Mouse (Mus musculus) layer of hippocampus, adult 9-11 months (tissue): ENCODE results near the gene Tex21.
"Not testable (repeated sequence)": the region's sequence is repeated elsewhere in the genome, so short reads cannot be mapped to it uniquely, and the experiment has no call there.

Source experiments
- DNase-seq: peaks from one replicate; pipeline ENCODE4 v3.0.0; 2022

The Tex21 gene

DNA sequence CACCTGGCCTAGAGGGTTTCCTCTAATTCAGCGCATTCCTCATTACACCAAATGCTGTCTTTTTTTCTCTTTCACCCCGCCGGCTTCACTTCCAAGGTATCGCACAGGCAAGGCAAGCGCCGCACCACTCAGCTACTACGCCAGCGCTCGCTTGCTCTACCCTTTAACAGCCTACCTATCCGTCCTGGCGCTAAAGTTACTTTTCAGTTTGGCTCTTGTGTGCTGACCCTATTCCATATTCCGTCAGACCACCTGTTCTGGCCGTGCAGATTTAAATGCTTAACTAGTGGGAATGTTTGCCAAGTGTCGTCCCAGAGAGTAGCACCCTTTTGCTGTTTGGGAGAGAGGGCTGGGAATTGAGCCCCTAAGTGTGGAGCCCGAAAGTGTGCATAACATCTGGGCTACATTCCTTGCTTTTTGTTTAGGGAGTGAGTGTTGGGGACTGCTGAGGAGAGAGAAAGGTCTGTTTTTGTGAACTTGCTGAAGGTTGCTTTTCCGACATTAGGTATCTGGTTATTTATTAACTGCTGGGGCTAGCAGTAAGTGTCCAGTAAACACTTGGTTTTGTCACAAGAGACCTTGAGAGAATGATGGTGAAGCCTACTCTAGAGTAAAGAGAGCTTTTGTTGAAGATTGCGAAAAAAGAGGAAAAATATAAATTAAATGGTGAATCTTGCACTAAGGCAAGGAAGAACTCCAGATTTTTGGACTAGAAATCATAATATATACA, 9.7 kb upstream of the Tex21 start:
- no peak for DNase-seq

DNA sequence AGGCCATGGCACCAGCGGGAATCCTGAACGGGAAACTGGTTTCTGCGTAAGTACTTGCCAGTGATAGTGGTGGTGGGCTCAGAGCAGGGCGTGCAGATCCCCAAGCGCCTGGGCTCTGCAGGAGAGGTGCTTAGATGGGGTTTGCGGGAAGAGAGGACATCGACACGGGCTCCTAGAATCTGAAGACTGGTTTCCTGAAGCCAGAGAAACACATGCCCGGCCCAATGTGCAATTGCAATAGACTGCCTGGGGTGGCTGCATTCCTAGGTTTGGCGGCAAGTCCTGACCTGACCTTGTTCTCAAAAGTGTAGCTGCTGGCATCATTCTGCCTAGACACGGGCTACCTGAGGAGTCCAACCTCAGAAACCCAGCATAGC, 8.9 kb upstream of the Tex21 start:
- DNase-seq: no peak

DNA sequence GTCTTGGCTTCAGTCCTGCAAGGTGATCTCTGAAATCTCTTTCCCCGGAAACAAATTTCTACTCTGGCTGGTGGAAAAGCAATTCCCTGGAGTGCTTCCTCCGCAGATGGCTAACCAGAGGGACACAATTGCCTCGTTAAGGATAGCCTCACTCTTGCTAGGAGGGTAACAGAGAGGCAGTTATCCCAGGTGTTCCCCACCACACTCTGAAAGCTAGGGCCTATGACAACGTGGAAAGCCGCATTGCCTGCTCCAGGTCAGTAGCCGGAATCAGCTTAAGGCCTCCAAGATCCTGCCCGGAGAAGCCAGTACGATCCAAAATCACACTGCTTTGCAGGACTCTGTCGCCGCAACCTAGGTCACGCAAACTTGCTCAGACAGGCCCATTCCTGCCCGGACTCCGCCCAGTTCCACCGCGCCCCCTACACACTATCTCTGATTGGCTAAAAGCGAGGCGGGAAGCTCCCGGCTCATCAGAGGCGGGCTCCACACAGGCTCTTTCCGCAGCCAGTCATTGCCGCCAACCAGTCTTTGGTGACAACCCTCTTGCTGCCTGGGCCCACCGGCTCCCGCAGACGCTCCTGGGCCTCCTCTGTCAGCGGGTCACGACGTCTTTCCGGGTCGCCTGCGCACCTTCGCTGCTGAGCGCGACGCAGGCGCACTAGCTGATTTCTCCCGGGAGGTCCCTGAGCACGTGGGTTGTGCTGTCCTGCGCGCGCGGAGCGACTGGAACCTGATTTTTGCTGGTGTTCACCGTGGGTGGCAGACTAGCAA, 8.4 kb upstream of the Tex21 start, which contains the start of gene Mthfd1:
Gene Mthfd1 (plus strand): TSS at position 574 of the 774 bp plus-strand sequence.
- peak; percentile 98 for DNase-seq

DNA sequence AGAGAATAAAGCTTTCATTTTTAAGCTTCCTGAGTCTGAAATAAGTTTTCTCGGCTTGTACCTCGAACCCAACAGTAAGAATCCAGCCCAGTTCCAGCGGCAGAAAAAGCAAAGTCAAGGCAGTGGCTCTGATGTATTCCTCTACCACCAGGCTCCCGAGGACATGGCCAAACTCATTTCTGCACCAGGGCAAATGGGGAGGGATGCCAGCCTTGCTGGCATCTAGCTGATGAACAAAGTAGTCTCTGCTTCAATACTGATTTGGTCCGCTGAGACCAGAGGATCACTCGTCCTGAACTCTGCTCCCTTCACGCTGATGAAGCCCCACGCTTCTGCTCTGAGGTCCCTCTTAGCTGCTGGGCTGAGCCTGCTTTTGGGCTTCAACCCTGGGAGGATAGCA, 7.4 kb upstream of the Tex21 start:
- DNase-seq: no peak

DNA sequence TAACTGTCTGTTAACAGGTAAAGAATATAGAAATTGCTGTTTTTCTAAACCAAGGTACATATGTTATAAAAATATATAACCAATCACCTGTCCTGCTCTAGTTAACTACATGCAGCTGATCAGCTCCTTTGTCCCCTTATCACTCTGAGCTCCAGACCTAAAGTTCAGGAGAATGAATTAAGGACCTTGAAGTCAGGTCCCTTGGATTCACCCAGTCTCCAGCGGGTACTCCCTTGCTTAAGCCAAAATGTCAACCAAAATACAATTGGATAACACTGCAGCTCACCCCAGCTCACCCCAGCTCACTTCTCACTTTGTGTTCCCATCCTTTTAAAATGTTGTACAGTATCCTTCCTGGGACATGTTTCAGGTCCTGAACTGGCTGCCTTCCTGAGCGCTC, 7.0 kb upstream of the Tex21 start:
- DNase-seq: no peak

DNA sequence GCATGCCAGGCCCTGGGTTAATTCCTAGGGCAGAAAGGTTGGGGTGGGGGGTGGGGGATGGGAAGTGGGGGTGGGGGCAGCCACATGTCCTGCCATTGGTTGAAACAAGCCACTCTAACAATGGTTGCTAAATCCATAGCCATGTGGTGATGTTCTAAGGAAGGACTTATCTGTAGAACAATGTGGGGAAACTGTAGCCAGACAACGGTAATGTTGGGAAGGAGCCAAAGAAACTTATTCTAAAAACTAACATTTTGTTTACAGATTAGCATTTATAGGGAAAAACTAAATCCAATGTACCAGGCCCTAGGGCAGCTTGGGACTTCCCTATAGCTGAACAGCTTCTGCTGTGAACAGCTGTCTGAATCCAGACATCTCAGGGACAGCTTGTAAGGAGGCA, 6.5 kb upstream of the Tex21 start:
- DNase-seq: no peak

DNA sequence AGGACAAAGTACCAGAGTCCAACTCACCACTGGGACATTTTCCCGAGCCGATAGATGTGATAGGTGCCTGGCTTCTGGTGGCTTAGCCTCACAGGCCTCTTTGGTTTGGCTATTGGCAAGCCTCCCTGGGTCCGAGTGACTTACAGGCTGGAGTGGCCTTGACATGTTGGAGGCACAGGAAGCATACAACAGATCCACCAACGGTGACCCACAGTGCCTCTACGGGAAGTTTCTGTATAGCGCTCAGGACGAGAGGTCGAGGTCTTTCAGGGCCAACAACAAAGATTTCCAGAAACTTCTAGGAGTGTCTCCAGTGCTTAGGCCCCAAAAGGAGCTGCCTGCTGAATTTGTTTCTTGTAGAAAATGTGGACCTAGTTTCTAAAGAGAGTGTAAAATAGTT, 1.6 kb downstream of the Tex21 start:
- no peak for DNase-seq

DNA sequence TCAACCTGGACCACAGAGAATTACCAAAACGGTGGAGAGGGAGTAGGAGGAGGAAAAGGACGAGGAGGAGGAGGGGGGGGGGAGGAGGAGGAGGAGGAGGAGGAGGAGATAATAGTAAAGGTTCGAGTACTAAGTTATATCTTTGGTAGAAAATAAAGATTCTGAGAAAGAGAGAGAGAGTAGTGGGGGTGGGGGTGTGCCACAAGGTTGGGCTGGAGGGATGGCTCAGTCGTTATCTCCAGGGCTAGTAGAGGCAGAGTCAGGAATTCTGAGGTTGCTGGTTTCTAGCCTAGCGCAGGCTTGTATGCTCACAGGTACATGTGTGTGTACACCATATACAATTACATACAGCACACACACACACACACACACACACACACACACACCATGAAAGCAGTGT, 4.7 kb downstream of the Tex21 start:
- no peak for DNase-seq

DNA sequence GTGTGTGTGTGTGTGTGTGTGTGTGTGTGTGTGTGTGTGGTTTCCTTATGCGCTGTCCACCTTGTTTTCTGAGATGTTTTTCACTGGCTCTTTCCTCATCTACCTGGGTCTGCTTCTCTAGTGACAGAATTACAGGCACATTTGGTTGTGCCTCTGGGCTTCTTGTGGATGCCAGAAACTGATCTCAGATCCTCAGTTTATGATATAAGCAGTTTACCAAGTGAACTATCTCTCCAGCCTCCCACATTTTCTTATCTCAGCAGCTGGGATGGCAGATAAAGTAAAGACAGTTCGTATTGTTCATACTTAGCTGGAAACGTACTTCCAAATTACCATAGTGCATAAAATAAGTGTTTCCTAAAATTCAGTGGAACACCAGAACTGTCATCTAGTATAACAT, 5.5 kb downstream of the Tex21 start:
- no peak for DNase-seq

DNA sequence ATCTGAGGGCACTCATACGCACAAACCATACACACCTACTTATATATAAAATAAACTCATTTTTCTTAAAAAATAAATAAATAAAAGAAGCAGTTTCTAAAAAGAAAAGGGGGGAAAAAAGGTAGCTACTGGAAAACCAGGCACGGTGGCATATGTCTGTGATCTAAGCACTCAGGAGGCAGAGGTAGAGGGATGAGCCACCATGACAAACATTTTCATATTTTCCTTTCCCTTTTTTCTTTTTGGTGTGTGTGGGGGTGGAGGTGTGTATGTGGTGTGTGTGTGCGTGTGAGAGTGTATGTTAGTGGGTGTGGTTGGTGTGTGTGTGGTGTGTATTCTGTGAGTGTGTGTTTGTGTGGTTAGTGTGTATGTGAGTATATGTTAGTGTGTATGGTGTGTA, 5.9 kb downstream of the Tex21 start:
- DNase-seq: no peak

DNA sequence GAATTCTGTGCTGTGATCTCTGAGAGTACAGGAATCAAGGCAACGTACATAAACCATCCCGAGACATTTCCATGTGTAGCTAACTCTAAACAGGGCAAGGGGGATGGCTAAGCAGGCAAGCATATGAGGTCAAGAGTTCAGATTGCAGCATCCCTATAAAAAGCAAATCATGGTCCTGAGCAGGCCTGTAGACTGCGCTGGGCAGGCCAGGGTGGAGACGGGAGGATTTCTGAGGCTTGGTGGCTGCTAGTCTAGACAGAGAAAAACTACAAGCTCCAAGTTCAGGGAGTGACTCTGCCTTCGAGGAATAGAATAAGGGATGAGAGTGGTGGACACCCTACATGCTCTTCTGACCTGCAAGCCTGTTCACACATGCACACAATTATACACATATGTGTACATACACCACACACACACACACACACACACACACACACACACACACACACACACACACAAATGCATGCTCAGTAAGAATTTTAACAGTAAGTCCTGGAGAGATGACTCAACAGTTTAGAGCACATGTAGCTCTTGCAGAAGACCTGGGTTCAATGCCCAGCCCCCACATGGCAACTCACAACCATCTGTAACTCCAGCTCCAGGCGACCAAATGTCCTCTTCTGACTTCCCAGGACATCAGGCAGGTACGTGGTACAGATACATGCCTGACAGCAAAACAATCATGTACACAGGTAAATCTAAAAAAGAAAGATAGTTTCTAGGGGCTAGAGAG, 6.5 kb downstream of the Tex21 start:
- DNase-seq: no peak

DNA sequence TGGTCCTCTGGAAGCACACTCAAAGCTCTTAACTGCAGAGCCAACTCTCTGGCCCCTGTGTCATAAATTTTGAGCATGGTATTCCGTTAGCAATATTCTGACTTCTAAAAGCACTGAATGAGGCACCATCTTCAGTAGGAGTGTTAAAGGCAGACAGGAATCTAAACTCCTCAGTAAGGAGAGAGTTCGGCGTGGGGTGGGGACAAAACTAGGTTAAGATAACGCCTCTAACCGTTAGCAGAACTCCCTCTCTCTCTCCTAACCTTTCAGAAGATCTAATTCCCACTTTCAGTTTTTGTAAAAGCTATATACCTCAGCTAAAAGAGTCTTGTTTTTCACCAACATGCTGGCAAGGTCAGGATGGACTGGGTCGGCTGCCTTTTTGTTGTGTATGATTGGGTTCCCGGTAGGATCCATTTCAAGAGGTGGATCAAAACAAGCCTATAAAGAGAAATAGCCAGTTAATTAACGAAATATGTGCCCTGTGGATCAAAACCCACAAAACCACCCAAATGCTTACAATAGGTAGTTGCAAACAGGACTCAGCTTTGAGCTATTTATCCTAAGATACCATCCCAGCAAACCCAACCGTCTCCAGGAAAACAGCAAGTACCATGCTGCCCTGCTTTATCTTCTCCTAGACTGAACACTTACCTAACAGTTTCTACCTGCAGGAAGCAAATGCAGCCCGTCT, 7.3 kb downstream of the Tex21 start:
- no peak for DNase-seq

DNA sequence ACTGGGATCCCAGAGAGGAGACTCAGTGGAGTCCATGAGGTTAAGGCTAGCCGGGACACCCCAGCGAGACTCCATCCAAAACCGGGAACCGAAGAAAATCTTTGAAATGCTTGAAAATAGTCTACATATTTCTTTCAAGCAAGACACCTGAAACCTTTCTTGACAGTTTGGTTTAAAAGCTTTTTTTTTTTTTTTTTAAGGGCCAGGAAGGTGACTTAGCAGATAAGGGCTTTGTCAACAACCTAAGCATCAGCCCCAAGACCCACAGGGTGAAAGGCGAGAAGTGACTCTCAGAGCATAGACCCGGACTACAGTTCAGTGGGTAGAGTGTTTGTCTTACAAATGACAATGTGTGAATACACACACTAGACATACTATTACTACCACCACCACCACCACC, 11.3 kb downstream of the Tex21 start:
- no peak for DNase-seq

DNA sequence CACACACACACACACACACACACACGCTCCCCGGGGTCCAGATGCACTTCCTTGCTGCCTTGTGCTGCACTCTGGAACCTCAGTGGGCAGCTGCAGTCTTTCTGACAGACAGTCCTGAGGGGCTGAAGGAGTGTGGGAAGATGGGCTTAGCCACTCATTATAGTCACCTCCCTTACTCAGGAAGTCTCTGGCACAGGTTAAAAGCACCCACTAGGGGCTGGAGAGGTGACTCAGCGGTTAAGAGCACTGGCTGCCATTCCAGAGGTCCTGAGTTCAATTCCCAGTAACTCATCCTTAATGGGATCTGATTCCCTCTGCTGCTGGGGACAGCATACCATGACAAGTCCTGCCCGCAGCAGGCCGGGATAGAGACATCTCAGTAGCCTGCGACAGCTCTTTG, 15.9 kb downstream of the Tex21 start:
- no peak for DNase-seq

DNA sequence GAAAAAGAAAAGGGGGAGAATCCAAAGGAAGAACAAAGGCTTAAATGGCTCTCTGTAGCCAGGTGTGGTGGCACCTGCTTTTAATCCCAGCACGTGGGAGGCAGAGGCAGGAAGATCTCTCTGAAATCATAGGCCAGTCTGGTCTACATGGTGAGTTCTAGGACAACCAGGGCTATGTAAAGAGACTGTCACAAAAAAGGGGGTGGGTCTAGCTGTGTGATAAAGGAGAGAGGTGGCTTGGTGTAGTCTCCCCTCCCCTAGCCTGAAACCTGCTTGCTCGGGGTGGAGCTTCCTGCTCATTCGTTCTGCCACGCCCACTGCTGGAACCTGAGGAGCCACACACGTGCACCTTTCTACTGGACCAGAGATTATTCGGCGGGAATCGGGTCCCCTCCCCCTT, 24.4 kb downstream of the Tex21 start:
- not testable (repeated sequence) for DNase-seq

DNA sequence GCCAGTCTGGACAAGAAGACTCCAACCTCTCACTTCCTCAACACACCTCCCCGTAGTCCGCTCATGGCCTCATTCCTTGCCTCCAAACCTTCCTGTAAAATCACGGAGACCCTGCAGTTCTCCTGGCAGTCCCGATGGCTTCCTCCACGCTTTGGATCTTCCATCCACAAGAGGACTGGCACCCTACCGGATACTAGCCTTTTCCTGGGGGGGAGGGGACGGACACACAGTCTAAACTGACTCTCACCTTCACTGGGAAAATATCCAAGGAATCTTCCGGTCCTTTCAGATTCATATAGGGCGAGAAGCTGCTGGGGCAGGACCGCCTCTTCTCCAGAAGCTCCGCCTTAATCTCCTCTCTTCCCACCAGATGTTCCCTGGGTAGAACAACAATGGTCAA, 29.8 kb downstream of the Tex21 start:
- no peak for DNase-seq

DNA sequence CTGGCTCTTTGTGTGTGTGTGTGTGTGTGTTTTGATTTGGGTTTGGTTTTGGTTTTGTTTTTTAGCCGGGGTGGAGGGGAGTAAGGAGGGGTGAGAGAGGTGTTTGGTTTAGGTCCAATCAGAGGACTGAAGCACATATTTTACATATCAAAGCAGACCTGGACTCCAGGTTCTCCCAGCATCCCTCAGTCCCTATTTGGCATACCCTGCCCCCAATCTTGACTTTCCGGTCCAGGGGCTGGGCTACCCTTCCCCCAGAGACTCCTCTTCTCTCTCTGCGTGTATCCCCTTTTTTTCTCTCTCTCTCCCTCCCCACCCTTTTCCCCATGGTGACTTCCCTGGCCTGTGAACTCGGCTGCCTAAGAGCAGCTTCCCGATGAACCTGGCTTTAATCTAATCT, 31.4 kb downstream of the Tex21 start:
- DNase-seq: no peak

DNA sequence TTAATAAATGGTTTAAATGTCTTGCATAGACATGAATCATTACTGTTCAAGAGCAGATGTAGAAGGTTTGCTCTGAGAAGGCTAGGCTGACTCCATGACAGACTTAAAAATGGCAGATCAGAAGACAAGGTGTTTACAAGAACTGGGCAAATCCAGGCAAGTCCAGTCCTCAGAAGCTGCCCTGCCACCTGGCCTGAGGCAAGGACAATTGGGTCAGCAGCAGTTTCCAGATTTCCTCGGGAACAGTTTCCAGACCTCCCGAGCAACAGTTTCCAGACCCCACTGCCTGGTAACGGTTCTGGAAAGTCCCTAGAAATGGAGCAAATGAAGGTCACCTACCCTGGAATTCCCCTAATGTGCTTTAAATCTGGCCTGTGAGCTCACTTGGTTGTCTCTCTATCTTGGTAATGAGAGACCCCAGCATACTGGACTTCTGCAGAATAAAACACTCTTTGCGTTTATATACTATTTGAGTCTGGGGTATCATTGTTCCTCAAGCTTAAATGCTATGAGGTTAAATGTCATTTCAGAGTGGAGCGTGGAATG, 37.0 kb downstream of the Tex21 start:
- DNase-seq: no peak

DNA sequence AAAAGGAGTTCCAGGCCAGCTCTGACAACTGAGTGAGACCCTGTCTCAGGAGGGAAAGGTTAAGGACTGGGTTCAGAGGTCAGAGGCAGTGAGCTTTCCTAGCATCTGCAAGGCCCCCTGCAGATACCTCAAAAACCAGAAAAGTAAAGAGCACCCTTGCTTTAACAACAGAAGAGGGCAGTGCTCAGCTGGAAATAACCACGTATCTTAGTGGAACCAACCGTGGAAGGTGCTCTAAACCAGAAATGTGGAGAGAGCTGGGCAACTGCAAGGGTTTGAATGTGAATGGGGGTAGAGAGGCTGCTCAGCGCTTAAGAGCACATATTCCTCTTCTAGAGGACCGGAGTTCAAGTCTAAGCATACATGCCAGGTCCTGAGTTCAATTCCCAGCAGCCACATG, 46.2 kb downstream of the Tex21 start:
- DNase-seq: no peak

DNA sequence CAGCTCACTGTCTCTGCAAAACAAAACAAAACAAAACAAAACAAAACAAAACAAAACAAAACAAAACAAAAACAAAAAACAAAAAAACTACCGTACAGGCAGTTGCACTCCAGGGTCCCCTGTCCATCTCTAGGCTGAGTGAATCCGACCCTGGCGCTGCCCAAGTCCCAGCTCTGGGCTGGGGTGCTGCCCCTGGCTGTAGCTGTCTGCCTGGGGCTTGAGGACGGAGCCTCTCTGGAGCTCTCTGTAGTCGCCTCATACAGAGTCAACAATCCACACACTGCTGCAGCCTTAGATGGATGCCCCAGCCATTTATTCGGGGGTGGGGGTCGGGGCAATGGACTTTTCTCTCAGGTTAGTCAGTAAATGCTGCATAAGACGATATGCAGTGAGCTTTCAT, 49.5 kb downstream of the Tex21 start:
- DNase-seq: no peak

DNA sequence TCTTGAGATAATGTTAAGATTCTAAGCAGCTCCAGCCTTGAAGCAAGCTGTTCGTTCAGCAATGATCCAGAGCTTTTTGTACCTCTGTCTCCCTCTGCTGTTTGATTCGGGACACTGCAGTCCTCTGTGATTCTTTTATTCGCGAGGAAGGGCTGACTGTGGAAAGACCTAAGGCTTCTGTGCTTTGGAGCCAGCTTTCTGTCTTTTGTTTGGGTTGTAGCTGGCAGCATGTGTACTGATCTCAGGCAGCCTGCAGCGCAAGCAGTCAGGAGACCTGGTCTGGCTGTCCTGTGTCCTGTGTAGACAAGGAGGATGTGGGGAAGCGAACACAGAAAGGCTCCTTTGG, 49.9 kb downstream of the Tex21 start:
- DNase-seq: peak; percentile 64

DNA sequence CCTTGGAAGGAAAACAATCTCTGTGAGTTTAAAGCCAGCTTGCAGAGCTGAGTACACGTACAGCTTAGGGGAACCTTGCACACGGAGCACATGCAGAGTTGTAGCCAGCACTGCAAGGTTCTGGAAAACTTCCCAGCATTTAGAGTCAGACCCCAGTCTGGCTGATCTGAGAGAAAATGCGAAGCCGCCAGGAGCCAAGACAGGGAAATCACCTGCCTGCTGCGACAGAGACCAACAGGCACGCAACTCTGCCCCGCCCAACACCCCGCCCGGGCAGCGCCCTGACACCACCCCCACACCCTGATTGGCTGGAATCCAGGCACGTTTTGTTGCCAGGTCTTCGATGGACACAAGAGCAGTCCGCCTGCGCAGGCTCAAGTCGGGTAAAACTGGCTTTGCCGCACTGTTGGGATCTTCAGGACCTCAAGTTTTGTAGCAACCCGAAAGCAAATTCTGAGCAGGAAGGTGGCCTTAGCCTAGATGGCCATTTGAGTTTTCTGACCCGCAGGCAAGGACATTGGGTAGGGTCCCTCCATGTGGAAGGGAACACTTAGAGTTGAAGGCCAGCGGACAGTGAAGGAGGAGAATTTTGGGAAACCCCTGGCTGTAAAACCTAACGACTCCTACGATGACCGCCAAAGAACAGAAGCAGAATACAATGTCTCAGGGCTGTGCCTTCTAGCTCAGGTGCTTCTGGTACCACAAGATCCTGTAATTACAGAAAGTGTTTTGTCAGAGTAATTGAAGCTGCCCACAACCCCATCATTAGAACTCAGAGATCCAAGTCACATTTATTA, 50.4 kb downstream of the Tex21 start:
- DNase-seq: peak; percentile 24
